ENCODE assay signal across 10 mouse cellular contexts in genomic region chr11:79965896-79966295, GRCm38 (mm10). TPM values are rescaled to one million over a fixed set of nuclear protein-coding genes. Genes with fewer than 3 reads are reported as not detected.
DNase-seq lines count a peak whose midpoint lies in the region; ATAC-seq and TF ChIP-seq lines count a peak whose summit lies in the region.
"Had no signal": no experiment of that assay in that cellular context is flagged by ENCODE, and none has a peak within 500 bp of the region (broad histone marks: within the 10 kb centered on the region; RNA-seq: fewer than 3 reads in every experiment).

No protein-coding gene starts in this region.

- 61% methylated on average over 8 of the region's 8 CpGs for WGBS in embryonic facial prominence, embryonic 14.5 days
- 74% methylated on average over 8 of the region's 8 CpGs for WGBS in embryonic facial prominence, embryonic 10.5 days
- 55% methylated on average over 8 of the region's 8 CpGs for WGBS in midbrain, postnatal 0 days
- 85% methylated on average over 8 of the region's 8 CpGs for WGBS in midbrain, embryonic 10.5 days
- 41% methylated on average over 8 of the region's 8 CpGs for WGBS in neural tube, embryonic 15.5 days
- WGBS in hindbrain, embryonic 10.5 days, result 83% methylated on average over 8 of the region's 8 CpGs

- no peak for TF ChIP-seq CTCF in midbrain, postnatal 0 days (IDR thresholded peaks at IDR 0.05)

- no peak overlapping the region for H3K27ac ChIP-seq in embryonic facial prominence, embryonic 14.5 days (replicated peaks; ENCODE audit: low read depth, low read length)
- H3K27ac ChIP-seq in embryonic facial prominence, embryonic 10.5 days (replicated peaks), result no peak overlapping the region
- H3K27ac ChIP-seq in midbrain, postnatal 0 days (ENCODE audit: low read depth, low read length), result no peak overlapping the region
- no peak overlapping the region for H3K27ac ChIP-seq in midbrain, embryonic 10.5 days (replicated peaks)
- no peak overlapping the region for H3K27ac ChIP-seq in neural tube, embryonic 15.5 days (replicated peaks)
- no peak overlapping the region for H3K27ac ChIP-seq in hindbrain, embryonic 10.5 days
- H3K27ac ChIP-seq: heart, embryonic 15.5 days; macrophage had no signal

- no peaks in the 10 kb centered on the region for H3K36me3 ChIP-seq in embryonic facial prominence, embryonic 14.5 days (ENCODE audit: control insufficient read depth, insufficient read depth, low read length)
- no peaks in the 10 kb centered on the region for H3K36me3 ChIP-seq in embryonic facial prominence, embryonic 10.5 days (replicated peaks)
- H3K36me3 ChIP-seq in midbrain, postnatal 0 days (ENCODE audit: insufficient read depth, low read length), result no peaks in the 10 kb centered on the region
- H3K36me3 ChIP-seq in midbrain, embryonic 10.5 days, result no peaks in the 10 kb centered on the region
- no peaks in the 10 kb centered on the region for H3K36me3 ChIP-seq in neural tube, embryonic 15.5 days
- H3K36me3 ChIP-seq in hindbrain, embryonic 10.5 days, result no peaks in the 10 kb centered on the region
- H3K36me3 ChIP-seq: heart, embryonic 15.5 days had no signal

- no peak overlapping the region for H3K4me3 ChIP-seq in embryonic facial prominence, embryonic 14.5 days (ENCODE audit: low read depth, low read length)
- no peak overlapping the region for H3K4me3 ChIP-seq in embryonic facial prominence, embryonic 10.5 days
- no peak overlapping the region for H3K4me3 ChIP-seq in midbrain, postnatal 0 days (ENCODE audit: low read depth, low read length)
- no peak overlapping the region for H3K4me3 ChIP-seq in midbrain, embryonic 10.5 days
- no peak overlapping the region for H3K4me3 ChIP-seq in neural tube, embryonic 15.5 days (replicated peaks)
- H3K4me3 ChIP-seq in hindbrain, embryonic 10.5 days, result no peak overlapping the region
- H3K4me3 ChIP-seq: heart, embryonic 15.5 days had no signal

- H3K4me1 ChIP-seq in embryonic facial prominence, embryonic 14.5 days (ENCODE audit: control insufficient read depth, insufficient read depth, low read length), result peaks cover 6% of the 10 kb centered on the region
- H3K4me1 ChIP-seq in embryonic facial prominence, embryonic 10.5 days, result peaks cover 7% of the 10 kb centered on the region
- H3K4me1 ChIP-seq in midbrain, postnatal 0 days (ENCODE audit: insufficient read depth, low read length), result peaks cover 5% of the 10 kb centered on the region; the same call in 1 of the 2 replicates
- peaks cover 7% of the 10 kb centered on the region for H3K4me1 ChIP-seq in midbrain, embryonic 10.5 days
- H3K4me1 ChIP-seq in neural tube, embryonic 15.5 days, result peaks cover 12% of the 10 kb centered on the region
- H3K4me1 ChIP-seq in hindbrain, embryonic 10.5 days (replicated peaks), result peaks cover 7% of the 10 kb centered on the region

- DNase-seq in embryonic facial prominence, embryonic 14.5 days (ENCODE audit: low spot score), result peak; percentile 51
- DNase-seq in embryonic facial prominence, embryonic 10.5 days (ENCODE audit: low spot score), result no peak
- DNase-seq in midbrain, postnatal 0 days (ENCODE audit: low spot score), result peak; percentile 31
- no peak for DNase-seq in midbrain, embryonic 10.5 days (ENCODE audit: low spot score)
- DNase-seq in kidney, postnatal 14 days, result peak; percentile 57
- DNase-seq in right cerebral cortex, postnatal 10 days (ENCODE audit: low spot score in 2 of 2), result peak; percentile 64 to 71
- no peak for DNase-seq in hindbrain, embryonic 10.5 days (ENCODE audit: low spot score)

- H3K4me2 ChIP-seq in embryonic facial prominence, embryonic 14.5 days (ENCODE audit: low read depth, low read length), result no peak overlapping the region
- no peak overlapping the region for H3K4me2 ChIP-seq in midbrain, postnatal 0 days (ENCODE audit: low read depth, low read length, poor library complexity, severe bottlenecking)
- no peak overlapping the region for H3K4me2 ChIP-seq in neural tube, embryonic 15.5 days
- H3K4me2 ChIP-seq: heart, embryonic 15.5 days had no signal

- H3K9me3 ChIP-seq in embryonic facial prominence, embryonic 14.5 days (ENCODE audit: control insufficient read depth, low read length), result no peaks in the 10 kb centered on the region
- H3K9me3 ChIP-seq in embryonic facial prominence, embryonic 10.5 days, result no peaks in the 10 kb centered on the region
- no peaks in the 10 kb centered on the region for H3K9me3 ChIP-seq in midbrain, postnatal 0 days (ENCODE audit: low read length)
- no peaks in the 10 kb centered on the region for H3K9me3 ChIP-seq in midbrain, embryonic 10.5 days (replicated peaks)
- H3K9me3 ChIP-seq in neural tube, embryonic 15.5 days (replicated peaks), result no peaks in the 10 kb centered on the region
- H3K9me3 ChIP-seq in hindbrain, embryonic 10.5 days, result no peaks in the 10 kb centered on the region
- H3K9me3 ChIP-seq: heart, embryonic 15.5 days had no signal

- H3K9ac ChIP-seq in embryonic facial prominence, embryonic 14.5 days (ENCODE audit: low read depth, low read length), result no peak overlapping the region
- H3K9ac ChIP-seq in midbrain, postnatal 0 days (replicated peaks; ENCODE audit: low read length, poor library complexity, severe bottlenecking), result no peak overlapping the region
- H3K9ac ChIP-seq in neural tube, embryonic 15.5 days (replicated peaks), result no peak overlapping the region
- H3K9ac ChIP-seq: heart, embryonic 15.5 days had no signal

- no peaks in the 10 kb centered on the region for H3K27me3 ChIP-seq in embryonic facial prominence, embryonic 14.5 days (replicated peaks; ENCODE audit: control insufficient read depth, insufficient read depth, low read length)
- 0 out of 2 replicates have a peak, but pooled peaks cover 8% of the 10 kb centered on the region for H3K27me3 ChIP-seq in embryonic facial prominence, embryonic 10.5 days (replicated peaks; ENCODE audit: low read depth, poor library complexity, severe bottlenecking)
- no peaks in the 10 kb centered on the region for H3K27me3 ChIP-seq in midbrain, postnatal 0 days (ENCODE audit: insufficient read depth, low read length)
- no peaks in the 10 kb centered on the region for H3K27me3 ChIP-seq in midbrain, embryonic 10.5 days (ENCODE audit: low read depth, poor library complexity, severe bottlenecking)
- no peaks in the 10 kb centered on the region for H3K27me3 ChIP-seq in neural tube, embryonic 15.5 days (replicated peaks)
- H3K27me3 ChIP-seq in hindbrain, embryonic 10.5 days (ENCODE audit: insufficient read depth, poor library complexity, severe bottlenecking), result no peaks in the 10 kb centered on the region
- H3K27me3 ChIP-seq: heart, embryonic 15.5 days had no signal

- ATAC-seq in embryonic facial prominence, embryonic 14.5 days (ENCODE audit: low read depth), result no peak
- ATAC-seq in midbrain, postnatal 0 days (ENCODE audit: low FRiP score), result no peak
- ATAC-seq in neural tube, embryonic 15.5 days (ENCODE audit: low FRiP score), result no peak

RNA-seq across cellular contexts. Expression of gene Utp6, which starts 3.7 kb away (rescaled TPM):
- 46.9 and 57.3 TPM in 2 replicates for polyA plus RNA-seq in embryonic facial prominence, embryonic 14.5 days (2014; fragmentation: Nextera tagmentation; extraction: Ambion mirVana)
- 72.4 and 74.1 TPM in 2 replicates for polyA plus RNA-seq in embryonic facial prominence, embryonic 10.5 days (2016; fragmentation: Nextera tagmentation; extraction: Ambion mirVana)
- 24.7 and 27.1 TPM in 2 replicates for total RNA-seq in midbrain, postnatal 0 days (2014; rRNA removed)
- 18.9 and 21.0 TPM in 2 replicates for polyA plus RNA-seq in midbrain, postnatal 0 days (2015; fragmentation: Nextera tagmentation; extraction: Ambion mirVana)
- polyA plus RNA-seq in midbrain, embryonic 10.5 days (2016; fragmentation: Nextera tagmentation; extraction: Ambion mirVana), result 64.5 and 66.8 TPM in 2 replicates
- 35.3 and 44.4 TPM in 2 replicates for polyA plus RNA-seq in neural tube, embryonic 15.5 days (2015; fragmentation: Nextera tagmentation; extraction: Ambion mirVana)
- 44.9 and 62.4 TPM in 2 replicates for polyA plus RNA-seq in hindbrain, embryonic 10.5 days (2016; fragmentation: Nextera tagmentation; extraction: Ambion mirVana)

RNA-seq across cellular contexts. Expression of gene Suz12, which starts 27.0 kb away (rescaled TPM):
- 19.0 and 20.6 TPM in 2 replicates for polyA plus RNA-seq in embryonic facial prominence, embryonic 14.5 days (2014; fragmentation: Nextera tagmentation; extraction: Ambion mirVana)
- polyA plus RNA-seq in embryonic facial prominence, embryonic 10.5 days (2016; fragmentation: Nextera tagmentation; extraction: Ambion mirVana), result 22.2 and 23.3 TPM in 2 replicates
- total RNA-seq in midbrain, postnatal 0 days (2014; rRNA removed), result 18.7 and 22.3 TPM in 2 replicates
- polyA plus RNA-seq in midbrain, postnatal 0 days (2015; fragmentation: Nextera tagmentation; extraction: Ambion mirVana), result 6.4 and 9.2 TPM in 2 replicates
- 19.7 and 20.6 TPM in 2 replicates for polyA plus RNA-seq in midbrain, embryonic 10.5 days (2016; fragmentation: Nextera tagmentation; extraction: Ambion mirVana)
- 11.1 and 13.8 TPM in 2 replicates for polyA plus RNA-seq in neural tube, embryonic 15.5 days (2015; fragmentation: Nextera tagmentation; extraction: Ambion mirVana)
- 15.5 and 20.0 TPM in 2 replicates for polyA plus RNA-seq in hindbrain, embryonic 10.5 days (2016; fragmentation: Nextera tagmentation; extraction: Ambion mirVana)

Comparison
In these comparisons a context has a peak if more than half of its experiments do, and no peak if none do; other contexts are left out.
1. DNase-seq: peak in embryonic facial prominence, embryonic 14.5 days (single experiment), midbrain, postnatal 0 days (single experiment), kidney, postnatal 14 days (single experiment) and right cerebral cortex, postnatal 10 days (2 of 2); none in embryonic facial prominence, embryonic 10.5 days (single experiment), midbrain, embryonic 10.5 days (single experiment) and hindbrain, embryonic 10.5 days (single experiment).